ENCODE assay signal across 9 mouse cellular contexts in the genomic region with DNA sequence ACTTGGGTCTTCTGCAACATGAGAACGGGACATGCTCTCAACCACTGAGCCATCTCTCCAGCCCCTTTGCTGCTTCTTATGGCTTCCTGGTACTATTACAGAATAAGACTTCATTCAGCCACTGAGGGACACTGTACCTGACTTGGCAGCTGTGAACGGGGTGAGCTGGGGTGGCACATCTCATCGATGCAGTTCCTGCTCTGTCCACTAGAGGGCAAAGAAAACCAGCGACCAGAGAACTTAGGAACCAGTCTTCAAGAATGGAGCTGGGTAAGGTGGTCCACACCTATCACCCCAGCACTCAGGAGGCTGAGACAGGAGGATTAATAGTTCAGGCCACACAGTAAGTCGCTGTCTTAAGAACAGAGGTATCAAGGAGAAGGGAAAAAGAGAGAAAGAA. TPM values are rescaled to one million over a fixed set of nuclear protein-coding genes. Genes with fewer than 3 reads are reported as not detected.
DNase-seq lines count a peak whose midpoint lies in the region; ATAC-seq and TF ChIP-seq lines count a peak whose summit lies in the region.
"Had no signal": no experiment of that assay in that cellular context is flagged by ENCODE, and none has a peak within 500 bp of the region (broad histone marks: within the 10 kb centered on the region; RNA-seq: fewer than 3 reads in every experiment).

No protein-coding gene starts in this region.

- WGBS in lung, postnatal 0 days, result 11% methylated on average over 5 of the region's 5 CpGs

- DNase-seq in frontal cortex, postnatal 25 days (ENCODE audit: low spot score in 2 of 2), result peak; percentile 41 to 50
- no peak for DNase-seq in frontal cortex, postnatal 14 days (ENCODE audit: low spot score in 2 of 2)
- DNase-seq in right cerebral cortex, postnatal 14 days, result peak; percentile 52
- no peak for DNase-seq in right cerebral cortex, postnatal 25 days
- peak; percentile 65 for DNase-seq in brain, embryonic 14.5 days (ENCODE audit: low read depth)
- peak; percentile 64 for DNase-seq in lung, postnatal 0 days (ENCODE audit: low spot score)
- peak; percentile 85 for DNase-seq in splenic B cell, adult 2 months (ENCODE audit: low read depth, low spot score)

- H3K27me3 ChIP-seq in lung, postnatal 0 days (replicated peaks; ENCODE audit: insufficient read depth, low read length), result no peaks in the 10 kb centered on the region
- no peaks in the 10 kb centered on the region for H3K27me3 ChIP-seq in splenic B cell, adult 2 months (ENCODE audit: control insufficient read depth, insufficient read depth, low read length, poor library complexity, severe bottlenecking)

- no peak overlapping the region for H3K27ac ChIP-seq in lung, postnatal 0 days (ENCODE audit: low read length)
- H3K27ac ChIP-seq: embryonic facial prominence, embryonic 12.5 days had no signal

- H3K4me1 ChIP-seq in lung, postnatal 0 days (ENCODE audit: insufficient read depth, low read depth, low read length), result no peaks in the 10 kb centered on the region

- no peak overlapping the region for H3K4me2 ChIP-seq in lung, postnatal 0 days (replicated peaks; ENCODE audit: low read depth, low read length)
- H3K4me2 ChIP-seq: embryonic facial prominence, embryonic 12.5 days had no signal

- no peak for TF ChIP-seq POLR2A in brain, embryonic 14.5 days (IDR thresholded peaks at IDR 0.05; ENCODE audit: borderline replicate concordance, extremely low read depth, insufficient read depth, insufficient read length, poor library complexity, severe bottlenecking)

- no peaks in the 10 kb centered on the region for H3K9me3 ChIP-seq in lung, postnatal 0 days (ENCODE audit: low read length)
- H3K9me3 ChIP-seq: embryonic facial prominence, embryonic 12.5 days had no signal

- TF ChIP-seq EP300 in lung, postnatal 0 days (IDR thresholded peaks at IDR 0.05), result no peak

- peak; percentile 87 for TF ChIP-seq CTCF in brain, embryonic 14.5 days (IDR thresholded peaks at IDR 0.05; ENCODE audit: borderline replicate concordance, extremely low read depth, insufficient read depth, insufficient read length)
- peak; percentile 93 for TF ChIP-seq CTCF in lung, postnatal 0 days (IDR thresholded peaks at IDR 0.05)

- H3K9ac ChIP-seq in lung, postnatal 0 days (replicated peaks; ENCODE audit: low read depth), result no peak overlapping the region
- H3K9ac ChIP-seq: embryonic facial prominence, embryonic 12.5 days had no signal

- H3K36me3 ChIP-seq in lung, postnatal 0 days (ENCODE audit: insufficient read depth, low read length), result no peaks in the 10 kb centered on the region
- no peaks in the 10 kb centered on the region for H3K36me3 ChIP-seq in splenic B cell, adult 2 months (ENCODE audit: control insufficient read depth, insufficient read depth, low read length, poor library complexity, severe bottlenecking)
- H3K36me3 ChIP-seq: embryonic facial prominence, embryonic 12.5 days had no signal

- H3K4me3 ChIP-seq in lung, postnatal 0 days (ENCODE audit: low read depth, low read length), result no peak overlapping the region
- H3K4me3 ChIP-seq: embryonic facial prominence, embryonic 12.5 days had no signal

- ATAC-seq in granulocyte monocyte progenitor cell, adult 5-6 weeks (replicated peaks; ENCODE audit: poor library complexity, severe bottlenecking), result peak; percentile 73
- peak; percentile 40; the same call in 1 of the 2 replicates for ATAC-seq in lung, postnatal 0 days

RNA-seq across cellular contexts. Expression of a gene that starts 6.9 kb away (rescaled TPM):
- 22.9 and 37.8 TPM in 2 replicates for polyA plus RNA-seq in brain, embryonic 14.5 days (2012; rRNA removed)
- total RNA-seq in granulocyte monocyte progenitor cell, adult 5-6 weeks (2014; fragmentation: Nextera tagmentation), result 54.6 and 81.8 TPM in 2 replicates
- total RNA-seq in granulocyte monocyte progenitor cell, adult 5-6 weeks (2017), result 42.4 and 47.6 TPM in 2 replicates
- 10.9 and 13.4 TPM in 2 replicates for polyA plus RNA-seq in lung, postnatal 0 days (2015; fragmentation: Nextera tagmentation; extraction: Ambion mirVana)

RNA-seq across cellular contexts. Expression of a gene that starts 51.5 kb away (rescaled TPM):
- 6.0 and 7.4 TPM in 2 replicates for polyA plus RNA-seq in brain, embryonic 14.5 days (2012; rRNA removed)
- not detected in 2 replicates for total RNA-seq in granulocyte monocyte progenitor cell, adult 5-6 weeks (2014; fragmentation: Nextera tagmentation)
- total RNA-seq in granulocyte monocyte progenitor cell, adult 5-6 weeks (2017), result 0.60 TPM in 1 of 2 replicates, not detected in the other
- polyA plus RNA-seq in lung, postnatal 0 days (2015; fragmentation: Nextera tagmentation; extraction: Ambion mirVana), result 2.0 and 2.1 TPM in 2 replicates

Comparison
In these comparisons a context has a peak if more than half of its experiments do, and no peak if none do; other contexts are left out.
1. DNase-seq: peak in frontal cortex, postnatal 25 days (2 of 2), right cerebral cortex, postnatal 14 days (single experiment), brain, embryonic 14.5 days (single experiment), lung, postnatal 0 days (single experiment) and splenic B cell, adult 2 months (single experiment); none in frontal cortex, postnatal 14 days (0 of 2) and right cerebral cortex, postnatal 25 days (single experiment).